Mouse (Mus musculus) bone marrow macrophage, adult 2 months (primary cell): Measurements from ENCODE around the gene Gm17124. TPM values are rescaled to one million over a fixed set of nuclear protein-coding genes. Genes with fewer than 3 reads are reported as not detected.
"Not testable (repeated sequence)": the region's sequence is repeated elsewhere in the genome, so short reads cannot be mapped to it uniquely, and the experiment has no call there.

Source experiments
- H3K27ac ChIP-seq: 2 replicates; pipeline ENCODE4 v1.5.1; 2012; ENCODE audit warnings: low read depth, low read length; ENCODE audit not compliant: insufficient read depth
- H3K4me1 ChIP-seq: 2 replicates; pipeline ENCODE4 v1.6.1; 2012; ENCODE audit warnings: low read length; ENCODE audit not compliant: control insufficient read depth, insufficient read depth
- H3K4me3 ChIP-seq: 2 replicates; pipeline ENCODE4 v1.5.1; 2012; ENCODE audit warnings: mild to moderate bottlenecking, low read length, moderate library complexity; ENCODE audit not compliant: insufficient read depth
- polyA plus RNA-seq: library from polyadenylated mRNA; stranded (reverse); fragments of >200 nt; gene quantifications from 2 replicates; pipeline ENCODE4 v1.2.4, GENCODE M21; 2012; ENCODE audit not compliant: missing spikeins, insufficient read depth, insufficient read length

The Gm17124 gene
- not detected in 2 replicates for polyA plus RNA-seq

DNA sequence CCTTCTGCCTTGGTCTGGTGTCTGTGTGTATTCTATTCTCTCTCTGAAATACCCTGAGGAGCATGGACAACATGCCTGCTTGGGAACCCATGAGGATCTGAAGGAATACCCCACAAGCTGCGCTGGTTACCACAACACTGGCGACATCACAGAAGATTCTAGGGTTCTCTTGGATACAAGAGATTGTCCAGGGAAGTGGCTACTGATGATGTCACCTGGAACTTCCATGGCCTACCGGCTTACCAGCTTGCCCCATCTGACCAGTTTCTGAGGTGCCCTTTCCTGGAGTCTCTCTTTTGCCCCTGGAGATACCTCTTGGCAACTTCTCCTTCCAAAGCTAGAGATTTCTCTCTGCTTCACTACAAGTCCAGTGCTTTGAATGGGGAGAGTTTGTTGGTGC lies at the start of gene Gm17124:
Gm17124 (minus strand) TSS at position 101 of the 400 bp plus-strand sequence.
- H3K4me3 ChIP-seq, H3K4me1 ChIP-seq, H3K27ac ChIP-seq: not testable (repeated sequence)

- H3K27ac ChIP-seq, H3K4me1 ChIP-seq, H3K4me3 ChIP-seq: not testable (repeated sequence)
Measured at GRCm38 (mm10) chr14:42641817-42642216, 42.1 kb upstream of the Gm17124 start, which contains the start of gene Gm3633. Gene Gm3633, minus strand, starts transcription at chr14:42641917.

Other genes with a start within 250 kb of the Gm17124 start
- gene Gm8005, start 160.2 kb downstream of the Gm17124 start, polyA plus RNA-seq, result not detected in 2 replicates
- not detected in 2 replicates for gene Gm8011, start 136.0 kb downstream of the Gm17124 start, polyA plus RNA-seq
- not detected in 2 replicates for gene Gm8020, start 97.5 kb downstream of the Gm17124 start, polyA plus RNA-seq
- gene Gm8024, start 75.6 kb downstream of the Gm17124 start, polyA plus RNA-seq, result not detected in 2 replicates
- not detected in 2 replicates for gene Gm3633, start 42.0 kb upstream of the Gm17124 start, polyA plus RNA-seq
- gene Gm10378, start 56.1 kb upstream of the Gm17124 start, polyA plus RNA-seq, result not detected in 2 replicates
- not detected in 2 replicates for gene Gm3015, start 168.9 kb upstream of the Gm17124 start, polyA plus RNA-seq
- not detected in 2 replicates for gene Gm10377, start 198.1 kb upstream of the Gm17124 start, polyA plus RNA-seq